Mouse (Mus musculus) forebrain, embryonic 14.5 days (tissue): ENCODE measurements at regions not wholly inside any gene's neighbourhood (a gene's known extent, or its start where the extent isn't known, plus 50 kb on each side); places are given as distances from the start of the nearest gene placed in this dataset.

Experiments
- ATAC-seq: fragments of 200-750 bp; cut with Nextera tagmentation; 2 replicates; pipeline ENCODE4 v1.8.0; 2017; ENCODE audit warnings: mild to moderate bottlenecking, moderate library complexity
- DNase-seq: peaks from one replicate; pipeline ENCODE4 v3.0.0-alpha.2; 2015; ENCODE audit warnings: low spot score
- H3K27ac ChIP-seq: fragments of 300-500 bp; sonication (generic); 2 replicates; pipeline ENCODE4 v1.5.1; 2014; ENCODE audit warnings: low read depth, mild to moderate bottlenecking, control low read depth, low read length, moderate library complexity
- H3K27me3 ChIP-seq: fragments of 300-500 bp; sonication (generic); replicated peaks from 2 replicates; pipeline ENCODE4 v1.6.1; 2014; ENCODE audit warnings: low read length, control low read depth, mixed read lengths; ENCODE audit not compliant: control insufficient read depth, insufficient read depth
- H3K36me3 ChIP-seq: fragments of 300-500 bp; sonication (generic); 2 replicates; pipeline ENCODE4 v1.6.1; 2014; ENCODE audit warnings: low read length, control low read depth; ENCODE audit not compliant: control insufficient read depth, insufficient read depth
- H3K4me1 ChIP-seq: fragments of 300-500 bp; sonication (generic); 2 replicates; pipeline ENCODE4 v1.6.1; 2014; ENCODE audit warnings: antibody characterized with exemption, low read length, control low read depth; ENCODE audit not compliant: control insufficient read depth, insufficient read depth
- H3K4me2 ChIP-seq: fragments of 300-500 bp; sonication (generic); 2 replicates; pipeline ENCODE4 v1.6.1; 2014; ENCODE audit warnings: mild to moderate bottlenecking, control low read depth, low read length
- H3K4me3 ChIP-seq: fragments of 300-500 bp; sonication (generic); 2 replicates; pipeline ENCODE4 v1.5.1; 2014; ENCODE audit warnings: low read depth, low read length, control low read depth
- H3K9ac ChIP-seq: fragments of 300-500 bp; sonication (generic); 2 replicates; pipeline ENCODE4 v1.6.1; 2014; ENCODE audit warnings: mild to moderate bottlenecking, low read length, control low read depth, moderate library complexity
- H3K9me3 ChIP-seq: fragments of 300-500 bp; sonication (generic); replicated peaks from 2 replicates; pipeline ENCODE4 v1.6.1; 2016; ENCODE audit warnings: low read length, control low read depth, mixed read lengths; ENCODE audit not compliant: control insufficient read depth
- WGBS: fragments of 180-500 bp; shearing (Covaris S2); extraction: QIAGEN DNeasy Blood & Tissue Kit; methylation state at CpG from one replicate; pipeline ENCODE4 v1.1.7; 2014; 5-methylcytosine and 5-hydroxymethylcytosine counted together

- DNase-seq (no peak), ATAC-seq (no peak)
- Histone ChIP-seq H3K9ac (no peak overlapping the region), H3K27ac (no peak overlapping the region), H3K27me3 (no peaks in the 10 kb centered on the region), H3K4me2 (no peak overlapping the region), H3K36me3 (no peaks in the 10 kb centered on the region), H3K4me1 (no peaks in the 10 kb centered on the region), H3K4me3 (no peak overlapping the region), H3K9me3 (no peaks in the 10 kb centered on the region)
- 85% methylated on average over 3 of the region's 3 CpGs for WGBS
Measured at GRCm38 (mm10) chr2:148290326-148290725, 104.8 kb upstream of the Sstr4 start.

- no peaks in the 10 kb centered on the region for H3K27me3 ChIP-seq
- H3K27ac ChIP-seq = no peak overlapping the region
- H3K4me3 ChIP-seq = no peak overlapping the region
- no peaks in the 10 kb centered on the region for H3K9me3 ChIP-seq
- no peaks in the 10 kb centered on the region for H3K36me3 ChIP-seq
- no peak overlapping the region for H3K4me2 ChIP-seq
- no peak for DNase-seq
- ATAC-seq = no peak
- H3K9ac ChIP-seq = no peak overlapping the region
- WGBS = 92% methylated on average over 5 of the region's 5 CpGs
- no peaks in the 10 kb centered on the region for H3K4me1 ChIP-seq
Measured at GRCm38 (mm10) chr2:148292442-148292841, 102.7 kb upstream of the Sstr4 start.

- H3K9me3 ChIP-seq = no peaks in the 10 kb centered on the region
- no peak overlapping the region for H3K4me2 ChIP-seq
- H3K4me3 ChIP-seq = no peak overlapping the region
- H3K9ac ChIP-seq = no peak overlapping the region
- DNase-seq (peak; percentile 23), ATAC-seq (no peak)
- no peaks in the 10 kb centered on the region for H3K36me3 ChIP-seq
- H3K4me1 ChIP-seq = no peaks in the 10 kb centered on the region
- 59% methylated on average over 2 of the region's 2 CpGs for WGBS
- H3K27ac ChIP-seq = no peak overlapping the region
- H3K27me3 ChIP-seq = no peaks in the 10 kb centered on the region
Measured at GRCm38 (mm10) chr2:148292895-148293294, 102.2 kb upstream of the Sstr4 start.

GRCm38 (mm10) chr2:148300879-148301278 lies 94.3 kb upstream of the Sstr4 start:
- H3K9me3 ChIP-seq = no peaks in the 10 kb centered on the region
- H3K4me3 ChIP-seq = no peak overlapping the region
- no peak for DNase-seq
- no peaks in the 10 kb centered on the region for H3K4me1 ChIP-seq
- H3K4me2 ChIP-seq = no peak overlapping the region
- ATAC-seq = no peak
- H3K9ac ChIP-seq = no peak overlapping the region
- WGBS = 79% methylated on average over 2 of the region's 2 CpGs
- H3K27me3 ChIP-seq = no peaks in the 10 kb centered on the region
- no peaks in the 10 kb centered on the region for H3K36me3 ChIP-seq
- H3K27ac ChIP-seq = no peak overlapping the region

GRCm38 (mm10) chr2:148312255-148312654 lies 82.9 kb upstream of the Sstr4 start:
- no peaks in the 10 kb centered on the region for H3K9me3 ChIP-seq
- H3K27ac ChIP-seq = no peak overlapping the region
- ATAC-seq (no peak), DNase-seq (no peak)
- H3K4me2 ChIP-seq = no peak overlapping the region
- no peak overlapping the region for H3K4me3 ChIP-seq
- H3K27me3 ChIP-seq = no peaks in the 10 kb centered on the region
- H3K9ac ChIP-seq = no peak overlapping the region
- H3K36me3 ChIP-seq = no peaks in the 10 kb centered on the region
- 85% methylated on average over 2 of the region's 2 CpGs for WGBS
- no peaks in the 10 kb centered on the region for H3K4me1 ChIP-seq

GRCm38 (mm10) chr2:148320896-148321295 lies 74.2 kb upstream of the Sstr4 start:
- Histone ChIP-seq H3K27ac (no peak overlapping the region), H3K36me3 (no peaks in the 10 kb centered on the region), H3K9me3 (no peaks in the 10 kb centered on the region), H3K27me3 (no peaks in the 10 kb centered on the region), H3K4me1 (no peaks in the 10 kb centered on the region), H3K9ac (no peak overlapping the region), H3K4me2 (no peak overlapping the region), H3K4me3 (no peak overlapping the region)
- 73% methylated on average over 1 of the region's 1 CpGs for WGBS
- ATAC-seq (no peak), DNase-seq (no peak)

- H3K9me3 ChIP-seq = no peaks in the 10 kb centered on the region
- H3K9ac ChIP-seq = no peak overlapping the region
- ATAC-seq (no peak), DNase-seq (no peak)
- H3K4me1 ChIP-seq = no peaks in the 10 kb centered on the region
- WGBS = 91% methylated on average over 3 of the region's 3 CpGs
- no peak overlapping the region for H3K27ac ChIP-seq
- H3K27me3 ChIP-seq = no peaks in the 10 kb centered on the region
- no peak overlapping the region for H3K4me2 ChIP-seq
- no peaks in the 10 kb centered on the region for H3K36me3 ChIP-seq
- H3K4me3 ChIP-seq = no peak overlapping the region
Measured at GRCm38 (mm10) chr2:148325362-148325761, 69.8 kb upstream of the Sstr4 start.

GRCm38 (mm10) chr2:148325854-148326387 lies 69.2 kb upstream of the Sstr4 start:
- Histone ChIP-seq H3K4me3 (no peak overlapping the region), H3K36me3 (no peaks in the 10 kb centered on the region), H3K4me2 (no peak overlapping the region), H3K27me3 (no peaks in the 10 kb centered on the region), H3K9me3 (no peaks in the 10 kb centered on the region), H3K4me1 (no peaks in the 10 kb centered on the region), H3K27ac (no peak overlapping the region), H3K9ac (no peak overlapping the region)
- DNase-seq (no peak), ATAC-seq (no peak)
- 88% methylated on average over 4 of the region's 4 CpGs for WGBS

GRCm38 (mm10) chr2:148326414-148326813 lies 68.7 kb upstream of the Sstr4 start:
- Histone ChIP-seq H3K9me3 (no peaks in the 10 kb centered on the region), H3K4me2 (no peak overlapping the region), H3K27me3 (no peaks in the 10 kb centered on the region), H3K9ac (no peak overlapping the region), H3K27ac (no peak overlapping the region), H3K4me1 (no peaks in the 10 kb centered on the region), H3K4me3 (no peak overlapping the region), H3K36me3 (no peaks in the 10 kb centered on the region)
- no peak for ATAC-seq
- no peak for DNase-seq
- WGBS = 87% methylated on average over 2 of the region's 2 CpGs
